Mouse (Mus musculus) lung, embryonic 14.5 days (tissue): ENCODE data around the gene Kcnd1. TPM values are rescaled to one million over a fixed set of nuclear protein-coding genes. Genes with fewer than 3 reads are reported as not detected.
"Not testable (repeated sequence)": the region's sequence is repeated elsewhere in the genome, so short reads cannot be mapped to it uniquely, and the experiment has no call there.

ENCODE experiments used
- ATAC-seq: fragments of 200-750 bp; cut with Nextera tagmentation; 2 replicates; pipeline ENCODE4 v1.8.0; 2017; ENCODE audit warnings: mild to moderate bottlenecking, moderate TSS enrichment, moderate library complexity; ENCODE audit not compliant: insufficient read depth
- DNase-seq: peaks from one replicate; pipeline ENCODE4 v3.0.0-alpha.2; 2015
- H3K27ac ChIP-seq: fragments of 300-500 bp; sonication (generic); 2 replicates; pipeline ENCODE4 v1.5.1; 2014; ENCODE audit warnings: low read depth, mild to moderate bottlenecking, moderate library complexity
- H3K27me3 ChIP-seq: fragments of 300-500 bp; sonication (generic); 2 replicates; pipeline ENCODE4 v1.6.1; 2014; ENCODE audit warnings: low read length, control low read depth; ENCODE audit not compliant: insufficient read depth
- H3K36me3 ChIP-seq: fragments of 300-500 bp; sonication (generic); 2 replicates; pipeline ENCODE4 v1.6.1; 2014; ENCODE audit warnings: control low read depth; ENCODE audit not compliant: insufficient read depth
- H3K4me1 ChIP-seq: fragments of 300-500 bp; sonication (generic); 2 replicates; pipeline ENCODE4 v1.6.1; 2014; ENCODE audit warnings: antibody characterized with exemption, control low read depth; ENCODE audit not compliant: insufficient read depth
- H3K4me2 ChIP-seq: fragments of 300-500 bp; sonication (generic); 2 replicates; pipeline ENCODE4 v1.6.1; 2014; ENCODE audit warnings: mild to moderate bottlenecking
- H3K4me3 ChIP-seq: fragments of 300-500 bp; sonication (generic); 2 replicates; pipeline ENCODE4 v1.5.1; 2014; ENCODE audit warnings: low read depth, low read length
- H3K9ac ChIP-seq: fragments of 300-500 bp; sonication (generic); 2 replicates; pipeline ENCODE4 v1.6.1; 2014
- H3K9me3 ChIP-seq: fragments of 300-500 bp; sonication (generic); 2 replicates; pipeline ENCODE4 v1.6.1; 2016; ENCODE audit warnings: low read depth, low read length, control low read depth
- CTCF ChIP-seq: IDR thresholded peaks from 2 replicates; pipeline ENCODE4 v1.5.1; 2016; ENCODE audit warnings: antibody characterized with exemption, low read depth
- whole genome bisulfite sequencing: fragments of 180-500 bp; shearing (Covaris S2); extraction: QIAGEN DNeasy Blood & Tissue Kit; methylation state at CpG from one replicate; pipeline ENCODE4 v1.1.7; 2014; 5-methylcytosine and 5-hydroxymethylcytosine counted together
- polyA plus RNA-seq: library from polyadenylated mRNA; unstranded; fragments of >200 nt; fragmentation: Nextera tagmentation; extraction: Ambion mirVana; gene quantifications from 2 replicates; pipeline ENCODE4 v1.2.1, GENCODE M21; 2014

Kcnd1 gene
- polyA plus RNA-seq, 1 experiment from 2014 or later = 1.6 TPM

DNA sequence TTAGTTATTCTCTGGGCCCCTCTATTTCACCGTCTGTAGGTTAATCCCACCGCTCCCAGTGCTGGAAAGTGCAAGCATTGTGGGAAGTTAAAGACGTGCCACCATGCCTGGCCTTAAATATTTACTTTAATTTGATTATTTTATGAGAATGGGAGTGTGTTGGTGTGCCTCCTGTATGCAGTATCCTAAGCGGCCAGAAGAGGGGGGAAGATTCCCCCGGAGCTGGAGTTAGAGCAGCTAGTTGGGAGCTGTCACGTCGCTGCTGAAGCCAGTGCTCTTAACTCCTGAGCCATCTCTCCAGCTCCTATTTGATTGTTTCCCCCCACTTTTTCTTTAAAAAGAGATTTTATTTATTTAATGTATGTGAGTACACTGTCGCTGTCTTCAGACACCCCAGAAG, 7.1 kb upstream of the Kcnd1 start:
- H3K9me3 ChIP-seq, H3K4me3 ChIP-seq, ATAC-seq, H3K27me3 ChIP-seq, H3K4me2 ChIP-seq, H3K4me1 ChIP-seq, H3K9ac ChIP-seq, H3K27ac ChIP-seq: not testable (repeated sequence)
- WGBS = 42% methylated on average over 8 of the region's 8 CpGs
- peaks cover 35% of the 10 kb centered on the region; the same call in 1 of the 2 replicates for H3K36me3 ChIP-seq
- TF ChIP-seq CTCF = peak; percentile 44
- DNase-seq = peak; percentile 51

DNA sequence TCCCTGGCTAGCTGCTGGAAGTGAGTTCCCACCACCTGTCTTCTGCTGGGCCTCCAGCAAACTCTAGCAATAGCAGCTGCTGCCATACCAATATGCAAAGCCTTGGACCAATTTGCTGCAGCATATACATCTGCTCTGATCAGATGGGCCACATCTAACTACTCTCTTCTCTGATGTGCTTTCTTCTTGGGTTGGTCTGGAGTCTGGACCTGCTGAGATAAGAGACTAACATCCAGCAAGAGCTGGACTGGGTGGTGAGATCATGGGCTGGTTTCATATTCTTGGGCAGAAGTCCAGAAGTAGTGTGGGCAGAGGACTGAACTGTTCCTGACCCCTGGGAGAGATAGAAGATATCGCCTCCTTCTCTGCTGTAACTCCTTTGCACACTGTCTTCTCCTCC, 15.1 kb downstream of the Kcnd1 start:
- 80% methylated on average over 1 of the region's 1 CpGs for WGBS
- ATAC-seq (no peak), DNase-seq (no peak)

DNA sequence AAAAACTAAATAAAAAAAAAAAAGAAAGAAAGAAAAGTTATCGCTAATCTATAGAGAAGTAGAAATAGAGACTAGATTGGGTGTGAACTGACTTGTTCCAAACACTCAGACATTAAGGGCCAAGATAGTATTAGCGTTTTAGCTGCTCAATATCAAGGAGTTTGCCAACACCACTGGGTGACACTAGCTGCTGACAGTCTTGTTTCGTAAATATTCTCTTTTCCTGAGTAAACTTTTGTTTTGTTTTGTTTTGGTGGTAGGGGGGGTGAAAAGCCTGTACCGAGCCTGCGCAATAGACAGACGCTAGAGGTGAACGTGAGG, 18.7 kb downstream of the Kcnd1 start:
- DNase-seq (no peak), ATAC-seq (no peak)
- H3K4me3 ChIP-seq = peak overlapping the region; percentile 72
- no peaks in the 10 kb centered on the region for H3K9me3 ChIP-seq
- peak overlapping the region; percentile 63; the same call in 1 of the 2 replicates for H3K27ac ChIP-seq
- H3K4me1 ChIP-seq = no peaks in the 10 kb centered on the region; the same call in 1 of the 2 replicates
- peak overlapping the region; percentile 74 for H3K4me2 ChIP-seq
- TF ChIP-seq CTCF = no peak
- WGBS = 9% methylated on average over 7 of the region's 7 CpGs
- H3K36me3 ChIP-seq = 0 out of 2 replicates have a peak, but pooled peaks cover 3% of the 10 kb centered on the region
- H3K27me3 ChIP-seq = no peaks in the 10 kb centered on the region
- no peak overlapping the region for H3K9ac ChIP-seq

More for the DNA sequence above, 15.1 kb downstream of the Kcnd1 start:
- TF ChIP-seq CTCF = no peak
- H3K9me3 ChIP-seq = no peaks in the 10 kb centered on the region
- H3K27ac ChIP-seq = no peak overlapping the region
- H3K9ac ChIP-seq = no peak overlapping the region
- H3K4me1 ChIP-seq = no peaks in the 10 kb centered on the region
- no peak overlapping the region for H3K4me3 ChIP-seq
- no peaks in the 10 kb centered on the region for H3K36me3 ChIP-seq
- H3K27me3 ChIP-seq = no peaks in the 10 kb centered on the region
- no peak overlapping the region for H3K4me2 ChIP-seq

DNA sequence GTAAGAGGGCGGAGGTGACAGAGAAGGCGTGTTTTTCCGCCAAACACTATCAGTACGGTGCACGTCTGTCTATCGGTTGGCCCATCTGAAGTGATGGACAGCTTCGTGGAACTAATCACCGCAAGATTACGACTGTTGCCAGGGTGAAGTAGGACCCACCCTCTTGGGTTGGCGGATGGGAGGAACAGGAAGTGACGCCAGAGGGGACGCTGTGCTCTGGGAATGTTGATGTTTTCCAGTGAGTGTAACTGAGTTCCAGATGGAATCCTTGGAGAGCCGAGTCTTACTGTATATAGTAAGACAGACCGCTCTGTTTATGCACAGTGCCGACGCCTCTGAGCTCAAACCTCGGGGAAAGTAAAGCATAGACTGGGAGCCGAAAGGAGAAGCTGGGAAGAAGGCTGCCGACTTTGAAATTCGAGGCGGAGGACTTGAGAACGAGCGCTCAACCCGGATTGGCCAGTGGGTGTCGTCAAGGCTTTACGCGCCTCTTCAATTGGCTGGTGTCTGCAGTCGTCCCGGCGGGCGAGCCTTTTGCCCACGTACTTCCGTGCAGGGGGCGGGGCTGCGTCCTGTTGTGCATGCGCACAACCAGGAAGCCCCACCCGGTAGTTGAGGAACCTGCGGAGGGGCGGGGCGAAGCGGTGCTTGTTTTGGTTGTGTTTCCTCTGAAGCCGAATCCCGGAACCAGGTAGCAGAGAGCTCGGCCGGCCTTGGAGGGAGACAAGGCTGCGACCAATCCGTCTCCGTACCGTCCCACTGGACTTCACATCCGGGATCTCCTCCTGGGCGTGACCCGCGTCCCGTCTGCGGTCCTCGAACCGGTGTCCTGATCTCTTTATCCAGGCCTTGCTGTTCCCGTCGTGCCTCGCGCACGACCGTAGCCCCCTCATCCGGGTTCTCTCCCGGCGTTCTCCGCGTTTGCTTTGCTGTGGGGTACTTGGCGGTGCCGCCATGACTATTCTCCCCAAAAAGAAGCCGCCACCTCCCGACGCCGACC, 19.4 kb downstream of the Kcnd1 start, which contains the start of gene Otud5:
Gene Otud5, plus strand, starts transcription at position 202 of the 1,000 bp plus-strand sequence.
- no peak for TF ChIP-seq CTCF
- Histone ChIP-seq H3K4me2 (peak within 1 kb of the TSS; percentile 74), H3K27me3 (no peaks in the 10 kb centered on the region), H3K4me3 (peak within 1 kb of the TSS; percentile 72), H3K36me3 (0 out of 2 replicates have a peak, but pooled peaks cover 3% of the 10 kb centered on the region), H3K9me3 (no peaks in the 10 kb centered on the region), H3K9ac (peak within 1 kb of the TSS; percentile 77), H3K27ac (peak within 1 kb of the TSS; percentile 87), H3K4me1 (no peaks in the 10 kb centered on the region; the same call in 1 of the 2 replicates)
- WGBS = 7% methylated on average over 62 of the region's 74 CpGs
- peak; percentile 99 for ATAC-seq
- peak; percentile 96 for DNase-seq

DNA sequence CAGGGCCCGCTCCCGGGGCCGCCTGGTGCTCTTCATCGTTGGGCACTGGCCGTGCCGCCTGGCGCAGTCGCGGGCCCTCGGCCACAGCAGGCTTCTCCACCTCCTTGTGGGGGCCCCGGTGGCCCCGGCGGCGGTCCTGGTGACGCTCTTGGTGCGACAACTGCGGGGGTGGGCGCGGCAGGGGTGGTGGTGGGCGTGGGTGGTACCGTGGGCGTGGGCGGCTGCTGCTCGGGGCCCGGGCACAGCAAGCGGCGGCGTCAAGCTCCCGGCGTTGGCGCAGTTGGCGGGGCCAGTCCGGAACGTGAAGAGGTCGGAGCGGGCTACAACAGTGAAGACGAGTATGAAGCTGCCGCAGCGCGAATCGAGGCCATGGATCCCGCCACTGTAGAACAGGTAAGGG, 20.2 kb downstream of the Kcnd1 start:
- ATAC-seq (no peak), DNase-seq (peak; percentile 6)
- Histone ChIP-seq H3K4me1 (no peaks in the 10 kb centered on the region; the same call in 1 of the 2 replicates), H3K4me3 (peak overlapping the region; percentile 72), H3K9me3 (no peaks in the 10 kb centered on the region), H3K4me2 (peak overlapping the region; percentile 74), H3K9ac (peak overlapping the region; percentile 77), H3K36me3 (0 out of 2 replicates have a peak, but pooled peaks cover 3% of the 10 kb centered on the region), H3K27me3 (no peaks in the 10 kb centered on the region), H3K27ac (peak overlapping the region; percentile 80)
- TF ChIP-seq CTCF = no peak
- WGBS = 14% methylated on average over 34 of the region's 42 CpGs

DNA sequence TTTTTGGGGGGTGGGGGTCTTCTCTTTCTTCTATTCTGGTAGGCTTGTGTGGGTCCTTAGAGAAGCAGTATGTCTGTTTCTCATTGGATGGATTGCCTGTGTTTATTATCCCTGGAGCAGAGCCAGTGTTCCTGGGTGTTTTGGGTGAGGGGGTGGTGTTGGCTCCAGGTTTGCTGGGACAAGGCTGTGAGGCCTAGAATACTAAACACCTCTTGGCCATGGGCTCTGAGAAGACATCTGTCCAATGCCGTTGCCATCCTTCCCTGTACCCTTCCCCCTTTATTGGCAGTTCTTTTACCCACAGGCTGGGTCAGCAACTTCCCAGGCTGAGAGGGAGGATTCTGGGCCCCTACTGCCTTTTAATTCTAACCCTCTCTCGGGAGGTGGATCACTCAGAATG, 25.8 kb downstream of the Kcnd1 start:
- Histone ChIP-seq H3K4me1 (no peaks in the 10 kb centered on the region; the same call in 1 of the 2 replicates), H3K9ac (no peak overlapping the region), H3K27me3 (no peaks in the 10 kb centered on the region), H3K36me3 (0 out of 2 replicates have a peak, but pooled peaks cover 16% of the 10 kb centered on the region), H3K9me3 (no peaks in the 10 kb centered on the region), H3K4me2 (no peak overlapping the region), H3K4me3 (no peak overlapping the region), H3K27ac (no peak overlapping the region)
- no peak for DNase-seq
- no peak for TF ChIP-seq CTCF
- ATAC-seq = no peak
- 77% methylated on average over 2 of the region's 2 CpGs for WGBS

DNA sequence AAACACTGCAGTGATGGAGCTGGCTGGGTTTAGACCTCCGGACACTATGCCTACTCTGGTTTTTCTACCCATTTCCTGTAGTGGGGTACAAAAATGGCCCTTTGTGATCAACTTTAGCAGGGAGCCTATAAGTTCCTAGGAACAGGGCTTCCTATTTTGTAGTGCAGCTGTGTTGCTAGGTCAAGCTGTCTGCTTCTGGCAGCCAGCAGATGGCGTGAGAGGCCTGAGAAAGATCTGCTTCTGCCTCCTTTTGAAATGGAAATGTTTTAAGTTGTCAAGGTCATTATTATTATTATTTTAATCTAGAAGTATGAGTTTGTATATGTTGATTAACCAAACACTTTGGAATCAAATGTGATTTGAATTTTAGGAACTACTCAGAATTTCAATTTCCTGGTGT, 32.5 kb downstream of the Kcnd1 start:
- no peaks in the 10 kb centered on the region for H3K4me1 ChIP-seq
- DNase-seq (peak; percentile 52), ATAC-seq (no peak)
- WGBS = 52% methylated on average over 2 of the region's 2 CpGs
- H3K4me3 ChIP-seq = no peak overlapping the region
- no peak overlapping the region for H3K27ac ChIP-seq
- H3K9ac ChIP-seq = no peak overlapping the region
- no peak overlapping the region for H3K4me2 ChIP-seq
- no peaks in the 10 kb centered on the region for H3K9me3 ChIP-seq
- TF ChIP-seq CTCF = peak; percentile 36; the same call in 1 of the 2 replicates
- peaks cover 13% of the 10 kb centered on the region; the same call in 1 of the 2 replicates for H3K36me3 ChIP-seq
- H3K27me3 ChIP-seq = no peaks in the 10 kb centered on the region
